Mouse (Mus musculus): ENCODE results near the gene Fam178b.

Fam178b gene

GRCm38 (mm10) chr1:36566425-36566824, 116.6 kb downstream of the Fam178b start:
- no peak for DNase-seq (ENCODE audit: low spot score in 2 of 2)

- no peak for DNase-seq (ENCODE audit: low spot score in 2 of 2)
Observed at GRCm38 (mm10) chr1:36564101-36564500, 118.9 kb downstream of the Fam178b start.

GRCm38 (mm10) chr1:36563632-36564031, 119.4 kb downstream of the Fam178b start:
- DNase-seq (ENCODE audit: low spot score in 2 of 2): no peak

- no peak for DNase-seq (ENCODE audit: low spot score in 2 of 2)
Observed at GRCm38 (mm10) chr1:36563197-36563596, 119.8 kb downstream of the Fam178b start.

- DNase-seq (ENCODE audit: low spot score in 2 of 2): no peak
Observed at GRCm38 (mm10) chr1:36562388-36562787, 120.6 kb downstream of the Fam178b start.

GRCm38 (mm10) chr1:36560903-36561302, 122.1 kb downstream of the Fam178b start:
- DNase-seq (ENCODE audit: low spot score in 2 of 2): no peak

GRCm38 (mm10) chr1:36559888-36560287, 123.1 kb downstream of the Fam178b start:
- no peak for DNase-seq (ENCODE audit: low spot score in 2 of 2)

- DNase-seq (ENCODE audit: low spot score in 2 of 2): no peak
Observed at GRCm38 (mm10) chr1:36559256-36559655, 123.7 kb downstream of the Fam178b start.

- peak; percentile 66 to 69 for DNase-seq (ENCODE audit: low spot score in 2 of 2)
Observed at GRCm38 (mm10) chr1:36558031-36558993, 124.7 kb downstream of the Fam178b start, which contains the start of gene Sema4c. TSS of gene Sema4c (minus strand) at chr1:36558349.

- DNase-seq (ENCODE audit: low spot score in 2 of 2): peak; percentile 82 to 84
Observed at GRCm38 (mm10) chr1:36557457-36558011, 125.4 kb downstream of the Fam178b start.

GRCm38 (mm10) chr1:36556553-36557456, 126.2 kb downstream of the Fam178b start:
- peak; percentile 86 to 91 for DNase-seq (ENCODE audit: low spot score in 2 of 2)

- no peak for DNase-seq (ENCODE audit: low spot score in 2 of 2)
Observed at GRCm38 (mm10) chr1:36555798-36556395, 127.1 kb downstream of the Fam178b start.

GRCm38 (mm10) chr1:36554633-36555399, 128.2 kb downstream of the Fam178b start:
- no peak for DNase-seq (ENCODE audit: low spot score in 2 of 2)

- DNase-seq (ENCODE audit: low spot score in 2 of 2): no peak
Observed at GRCm38 (mm10) chr1:36552506-36552905, 130.5 kb downstream of the Fam178b start.

GRCm38 (mm10) chr1:36551904-36552303, 131.1 kb downstream of the Fam178b start:
- DNase-seq (ENCODE audit: low spot score in 2 of 2): no peak

- no peak for DNase-seq (ENCODE audit: low spot score in 2 of 2)
Observed at GRCm38 (mm10) chr1:36550075-36550863, 132.7 kb downstream of the Fam178b start.

GRCm38 (mm10) chr1:36549491-36549890, 133.5 kb downstream of the Fam178b start:
- no peak for DNase-seq (ENCODE audit: low spot score in 2 of 2)

GRCm38 (mm10) chr1:36548771-36549170, 134.2 kb downstream of the Fam178b start:
- DNase-seq (ENCODE audit: low spot score in 2 of 2): no peak

- DNase-seq (ENCODE audit: low spot score in 2 of 2): no peak
Observed at GRCm38 (mm10) chr1:36547981-36548598, 134.9 kb downstream of the Fam178b start.

Measured in urinary bladder, adult 18-20 months (tissue).